Mouse (Mus musculus): ENCODE measurements at regions not wholly inside any gene's neighbourhood (a gene's known extent, or its start where the extent isn't known, plus 50 kb on each side); places are given as distances from the start of the nearest gene placed in this dataset.

GRCm38 (mm10) chr1:77062468-77062867 lies 452.4 kb downstream of the Epha4 start:
- Histone ChIP-seq H3K4me2 (ENCODE audit: low read depth, low read length) (no peak overlapping the region), H3K36me3 (ENCODE audit: insufficient read depth, low read length) (no peaks in the 10 kb centered on the region), H3K27me3 (ENCODE audit: insufficient read depth, low read length) (no peaks in the 10 kb centered on the region), H3K4me1 (ENCODE audit: insufficient read depth, low read length) (no peaks in the 10 kb centered on the region), H3K27ac (no peak overlapping the region), H3K9ac (replicated peaks; ENCODE audit: low read length) (no peak overlapping the region), H3K9me3 (ENCODE audit: low read length) (no peaks in the 10 kb centered on the region), H3K4me3 (ENCODE audit: low read length) (no peak overlapping the region)
- ATAC-seq (no peak), DNase-seq (ENCODE audit: low spot score) (no peak)
- 64% methylated on average over 3 of the region's 3 CpGs for WGBS
- TF ChIP-seq CTCF (IDR thresholded peaks at IDR 0.05; ENCODE audit: low read depth): no peak

DNA sequence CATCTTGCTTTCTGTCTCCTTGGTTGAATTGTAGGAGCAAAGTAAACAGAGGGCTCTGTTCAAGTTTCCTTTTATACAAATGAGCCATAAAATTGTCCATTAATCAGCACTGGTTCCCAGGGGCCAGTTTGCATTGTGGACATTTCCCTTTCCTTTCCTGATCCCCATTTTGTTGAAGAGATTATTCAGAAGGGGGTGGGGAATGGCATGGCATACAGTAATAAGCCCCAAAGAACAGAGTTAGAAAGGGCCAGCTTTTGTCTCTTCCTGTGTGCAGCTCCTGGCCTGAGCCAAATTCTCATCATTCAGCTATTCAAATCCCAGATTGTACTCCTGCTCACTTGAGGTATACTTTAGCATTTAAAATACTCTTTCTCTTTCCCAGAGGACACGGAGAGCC lies 441.8 kb downstream of the Epha4 start:
- WGBS: 33% methylated on average over 1 of the region's 1 CpGs
- Histone ChIP-seq H3K27ac (no peak overlapping the region), H3K9ac (replicated peaks; ENCODE audit: low read length) (no peak overlapping the region), H3K9me3 (ENCODE audit: low read length) (no peaks in the 10 kb centered on the region), H3K27me3 (ENCODE audit: insufficient read depth, low read length) (no peaks in the 10 kb centered on the region), H3K4me3 (ENCODE audit: low read length) (no peak overlapping the region), H3K4me2 (ENCODE audit: low read depth, low read length) (no peak overlapping the region), H3K4me1 (ENCODE audit: insufficient read depth, low read length) (peaks cover 4% of the 10 kb centered on the region; the same call in 1 of the 2 replicates), H3K36me3 (ENCODE audit: insufficient read depth, low read length) (no peaks in the 10 kb centered on the region)
- DNase-seq (ENCODE audit: low spot score) (no peak), ATAC-seq (no peak)
- no peak for TF ChIP-seq CTCF (IDR thresholded peaks at IDR 0.05; ENCODE audit: low read depth)

DNA sequence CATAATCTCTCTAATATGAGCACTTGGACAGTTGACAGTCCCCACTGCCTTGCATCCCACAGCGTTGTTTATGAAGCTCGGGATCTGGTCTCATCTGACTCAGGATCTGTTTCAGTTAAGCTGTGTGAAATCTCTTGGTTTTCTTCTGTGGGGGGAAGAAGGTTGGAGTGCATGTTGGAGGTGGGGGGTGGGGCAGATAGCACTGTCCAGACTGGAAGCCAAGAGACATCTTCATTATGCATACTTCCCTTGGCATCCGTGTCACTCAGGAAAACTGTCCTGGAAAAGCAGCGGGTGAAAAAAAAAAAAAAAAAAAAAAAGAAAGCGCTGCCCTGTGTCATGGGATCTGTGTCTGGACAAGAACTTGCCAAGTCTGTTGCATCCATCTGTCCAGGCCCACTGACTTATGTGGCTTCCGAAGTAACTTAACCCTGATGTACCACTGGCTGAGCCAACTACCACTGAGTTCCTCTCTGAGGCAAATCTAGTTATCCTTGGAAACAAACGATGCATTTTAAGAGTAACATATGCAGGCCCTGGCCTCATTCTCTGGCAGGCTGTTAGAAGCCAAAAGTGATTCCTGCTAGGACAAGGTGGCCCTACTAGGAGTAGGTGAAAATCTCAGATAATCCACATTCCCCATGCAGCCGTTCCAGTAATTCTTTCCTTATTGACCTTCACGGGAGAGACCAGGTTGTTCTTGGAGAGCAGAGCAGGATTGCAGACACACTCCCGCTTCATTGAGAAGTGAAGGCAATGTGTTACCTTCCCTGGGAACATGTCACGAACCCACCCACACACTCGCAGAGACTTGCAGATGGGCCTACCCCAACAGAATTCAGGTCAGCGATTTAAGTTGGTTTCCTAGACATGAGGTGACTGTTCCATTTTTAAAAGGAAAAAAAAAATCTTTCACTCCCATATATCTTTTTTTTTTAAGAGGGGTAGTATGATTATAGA lies 439.7 kb downstream of the Epha4 start:
- no peaks in the 10 kb centered on the region for H3K36me3 ChIP-seq (ENCODE audit: insufficient read depth, low read length)
- no peak for TF ChIP-seq CTCF (IDR thresholded peaks at IDR 0.05; ENCODE audit: low read depth)
- no peak overlapping the region for H3K27ac ChIP-seq
- no peaks in the 10 kb centered on the region for H3K27me3 ChIP-seq (ENCODE audit: insufficient read depth, low read length)
- DNase-seq (ENCODE audit: low spot score) (peak; percentile 65), ATAC-seq (peak; percentile 51; the same call in 1 of the 2 replicates)
- no peaks in the 10 kb centered on the region for H3K9me3 ChIP-seq (ENCODE audit: low read length)
- H3K4me2 ChIP-seq (ENCODE audit: low read depth, low read length): no peak overlapping the region
- H3K9ac ChIP-seq (replicated peaks; ENCODE audit: low read length): no peak overlapping the region
- H3K4me1 ChIP-seq (ENCODE audit: insufficient read depth, low read length): peaks cover 4% of the 10 kb centered on the region; the same call in 1 of the 2 replicates
- WGBS: 52% methylated on average over 13 of the region's 13 CpGs
- no peak overlapping the region for H3K4me3 ChIP-seq (ENCODE audit: low read length)

GRCm38 (mm10) chr1:77080767-77081166 lies 434.1 kb downstream of the Epha4 start:
- Histone ChIP-seq H3K9ac (replicated peaks; ENCODE audit: low read length) (no peak overlapping the region), H3K9me3 (ENCODE audit: low read length) (no peaks in the 10 kb centered on the region), H3K4me1 (ENCODE audit: insufficient read depth, low read length) (no peaks in the 10 kb centered on the region), H3K27ac (no peak overlapping the region), H3K4me3 (ENCODE audit: low read length) (no peak overlapping the region), H3K27me3 (ENCODE audit: insufficient read depth, low read length) (no peaks in the 10 kb centered on the region), H3K36me3 (ENCODE audit: insufficient read depth, low read length) (no peaks in the 10 kb centered on the region), H3K4me2 (ENCODE audit: low read depth, low read length) (no peak overlapping the region)
- ATAC-seq (no peak), DNase-seq (ENCODE audit: low spot score) (no peak)
- no peak for TF ChIP-seq CTCF (IDR thresholded peaks at IDR 0.05; ENCODE audit: low read depth)
- 34% methylated on average over 5 of the region's 5 CpGs for WGBS

- H3K9me3 ChIP-seq (ENCODE audit: low read length): no peaks in the 10 kb centered on the region
- no peak overlapping the region for H3K4me3 ChIP-seq (ENCODE audit: low read length)
- no peaks in the 10 kb centered on the region for H3K36me3 ChIP-seq (ENCODE audit: insufficient read depth, low read length)
- H3K27me3 ChIP-seq (ENCODE audit: insufficient read depth, low read length): no peaks in the 10 kb centered on the region
- no peak overlapping the region for H3K4me2 ChIP-seq (ENCODE audit: low read depth, low read length)
- no peak overlapping the region for H3K9ac ChIP-seq (replicated peaks; ENCODE audit: low read length)
- 45% methylated on average over 7 of the region's 7 CpGs for WGBS
- ATAC-seq (peak; percentile 62), DNase-seq (ENCODE audit: low spot score) (peak; percentile 64)
- TF ChIP-seq CTCF (IDR thresholded peaks at IDR 0.05; ENCODE audit: low read depth): peak; percentile 63
- H3K4me1 ChIP-seq (ENCODE audit: insufficient read depth, low read length): no peaks in the 10 kb centered on the region
- H3K27ac ChIP-seq: no peak overlapping the region
These were observed 433.2 kb downstream of the Epha4 start for GRCm38 (mm10) chr1:77081660-77082059.

DNA sequence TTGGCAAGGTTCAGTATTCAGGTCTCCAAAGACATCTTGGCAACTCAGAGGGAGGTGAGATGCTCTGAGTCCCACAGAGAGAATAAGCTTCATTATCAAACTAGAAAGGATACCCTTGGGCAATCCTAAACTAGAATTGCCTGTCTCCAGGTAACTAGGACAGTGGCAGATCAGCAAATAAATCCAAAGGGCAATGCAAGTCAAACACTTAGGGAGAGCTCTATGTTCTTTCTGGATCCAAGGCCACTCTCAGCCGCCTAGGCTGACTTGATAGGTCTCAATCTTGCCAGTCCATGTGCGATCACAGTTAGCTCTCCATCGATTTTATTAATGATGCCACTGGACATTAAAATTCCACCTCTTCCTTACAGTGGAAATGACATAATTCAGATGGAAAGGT lies 432.5 kb downstream of the Epha4 start:
- ATAC-seq (no peak), DNase-seq (ENCODE audit: low spot score) (no peak)
- Histone ChIP-seq H3K9ac (replicated peaks; ENCODE audit: low read length) (no peak overlapping the region), H3K27ac (no peak overlapping the region), H3K4me2 (ENCODE audit: low read depth, low read length) (no peak overlapping the region), H3K4me1 (ENCODE audit: insufficient read depth, low read length) (no peaks in the 10 kb centered on the region), H3K27me3 (ENCODE audit: insufficient read depth, low read length) (no peaks in the 10 kb centered on the region), H3K36me3 (ENCODE audit: insufficient read depth, low read length) (no peaks in the 10 kb centered on the region), H3K9me3 (ENCODE audit: low read length) (no peaks in the 10 kb centered on the region), H3K4me3 (ENCODE audit: low read length) (no peak overlapping the region)
- TF ChIP-seq CTCF (IDR thresholded peaks at IDR 0.05; ENCODE audit: low read depth): no peak
- 82% methylated on average over 3 of the region's 3 CpGs for WGBS

DNA sequence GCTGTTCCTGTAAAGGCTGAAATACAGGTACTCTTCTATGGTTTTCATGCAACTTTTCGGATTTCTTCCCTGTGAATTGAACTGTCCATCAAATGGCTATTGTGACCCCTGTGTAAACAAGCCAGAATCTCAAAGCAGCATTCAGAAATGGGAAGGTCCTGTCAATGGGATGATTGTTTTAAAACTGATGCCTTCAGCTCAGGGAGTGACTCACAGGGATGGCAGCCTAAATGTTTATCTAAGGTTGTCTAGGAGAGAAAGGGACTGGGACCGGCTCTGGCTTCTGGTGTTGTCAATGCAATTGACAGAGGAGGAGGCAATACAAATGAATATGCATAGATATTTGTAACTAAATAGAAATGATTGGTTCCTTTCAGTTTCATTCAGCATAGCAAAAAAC lies 421.3 kb downstream of the Epha4 start:
- no peaks in the 10 kb centered on the region for H3K36me3 ChIP-seq (ENCODE audit: insufficient read depth, low read length)
- no peak overlapping the region for H3K9ac ChIP-seq (replicated peaks; ENCODE audit: low read length)
- ATAC-seq (no peak), DNase-seq (ENCODE audit: low spot score) (no peak)
- WGBS: 27% methylated on average over 2 of the region's 2 CpGs
- H3K4me2 ChIP-seq (ENCODE audit: low read depth, low read length): no peak overlapping the region
- TF ChIP-seq CTCF (IDR thresholded peaks at IDR 0.05; ENCODE audit: low read depth): no peak
- no peak overlapping the region for H3K27ac ChIP-seq
- no peaks in the 10 kb centered on the region for H3K4me1 ChIP-seq (ENCODE audit: insufficient read depth, low read length)
- H3K9me3 ChIP-seq (ENCODE audit: low read length): no peaks in the 10 kb centered on the region
- H3K4me3 ChIP-seq (ENCODE audit: low read length): no peak overlapping the region
- no peaks in the 10 kb centered on the region for H3K27me3 ChIP-seq (ENCODE audit: insufficient read depth, low read length)
